Mouse (Mus musculus): ENCODE results near the gene Limk2. TPM values are rescaled to one million over a fixed set of nuclear protein-coding genes. Genes with fewer than 3 reads are reported as not detected.
A peak's percentile ranks its signal among the peaks of the same experiment; 100 is the strongest.

Gene Limk2
- polyA plus RNA-seq, 1 experiment from 2014 or later: 138 TPM

GRCm38 (mm10) chr11:3297871-3298812 is 110.8 kb downstream of the Limk2 start:
- peaks cover 47% of the 10 kb centered on the region for H3K4me1 ChIP-seq (replicated peaks)
- WGBS: 85% methylated on average over 10 of the region's 10 CpGs
- H3K9ac ChIP-seq: peak overlapping the region; percentile 19; the same call in 1 of the 2 replicates
- H3K4me2 ChIP-seq: no peak overlapping the region
- H3K27me3 ChIP-seq: no peaks in the 10 kb centered on the region
- ATAC-seq (ENCODE audit: low FRiP score): no peak
- H3K9me3 ChIP-seq: no peaks in the 10 kb centered on the region
- peaks cover 97% of the 10 kb centered on the region for H3K36me3 ChIP-seq
- no peak overlapping the region for H3K4me3 ChIP-seq
- H3K27ac ChIP-seq: no peak overlapping the region

GRCm38 (mm10) chr11:3296056-3296455 is 112.9 kb downstream of the Limk2 start:
- WGBS: 70% methylated on average over 5 of the region's 5 CpGs
- Histone ChIP-seq H3K9ac (peak overlapping the region; percentile 65), H3K4me3 (no peak overlapping the region), H3K4me2 (peak overlapping the region; percentile 29; the same call in 1 of the 2 replicates), H3K27me3 (no peaks in the 10 kb centered on the region), H3K27ac (no peak overlapping the region), H3K36me3 (peaks cover 76% of the 10 kb centered on the region), H3K4me1 (replicated peaks) (peaks cover 57% of the 10 kb centered on the region), H3K9me3 (no peaks in the 10 kb centered on the region)
- ATAC-seq (ENCODE audit: low FRiP score): no peak

GRCm38 (mm10) chr11:3294641-3295040 is 114.3 kb downstream of the Limk2 start:
- H3K36me3 ChIP-seq: peaks cover 63% of the 10 kb centered on the region
- H3K9me3 ChIP-seq: no peaks in the 10 kb centered on the region
- H3K4me3 ChIP-seq: peak overlapping the region; percentile 82
- H3K9ac ChIP-seq: peak overlapping the region; percentile 96
- H3K27me3 ChIP-seq: no peaks in the 10 kb centered on the region
- peak overlapping the region; percentile 100 for H3K4me2 ChIP-seq
- 87% methylated on average over 2 of the region's 2 CpGs for WGBS
- 0 out of 2 replicates have a peak overlapping the region, but pooled peaks have one; percentile 100 for H3K27ac ChIP-seq
- peaks cover 59% of the 10 kb centered on the region for H3K4me1 ChIP-seq (replicated peaks)
- no peak for ATAC-seq (ENCODE audit: low FRiP score)

Other genes starting within 250 kb of the Limk2 start
- gene Sfi1, start 215.7 kb downstream of the Limk2 start, polyA plus RNA-seq (2015; fragmentation: Nextera tagmentation; extraction: Ambion mirVana): 13.5 and 16.2 TPM in 2 replicates
- gene Eif4enif1, start 206.8 kb downstream of the Limk2 start, polyA plus RNA-seq (2015; fragmentation: Nextera tagmentation; extraction: Ambion mirVana): 50.4 and 52.4 TPM in 2 replicates
- gene Drg1, start 142.8 kb downstream of the Limk2 start, polyA plus RNA-seq (2015; fragmentation: Nextera tagmentation; extraction: Ambion mirVana): 235 and 243 TPM in 2 replicates
- 69.6 TPM in 2 replicates for gene Patz1, start 120.3 kb downstream of the Limk2 start, polyA plus RNA-seq (2015; fragmentation: Nextera tagmentation; extraction: Ambion mirVana)
- gene Pik3ip1, start 78.8 kb downstream of the Limk2 start, polyA plus RNA-seq (2015; fragmentation: Nextera tagmentation; extraction: Ambion mirVana): 25.4 and 25.5 TPM in 2 replicates
- 42.9 and 43.7 TPM in 2 replicates for gene Rnf185, start 43.2 kb upstream of the Limk2 start, polyA plus RNA-seq (2015; fragmentation: Nextera tagmentation; extraction: Ambion mirVana)
- 0.61 and 0.62 TPM in 2 replicates for gene Pla2g3, start 79.1 kb upstream of the Limk2 start, polyA plus RNA-seq (2015; fragmentation: Nextera tagmentation; extraction: Ambion mirVana)
- 3.3 and 4.1 TPM in 2 replicates for gene Inpp5j, start 95.6 kb upstream of the Limk2 start, polyA plus RNA-seq (2015; fragmentation: Nextera tagmentation; extraction: Ambion mirVana)
- gene Selenom, start 105.5 kb upstream of the Limk2 start, polyA plus RNA-seq (2015; fragmentation: Nextera tagmentation; extraction: Ambion mirVana): 55.8 and 58.4 TPM in 2 replicates
- 16.7 and 17.7 TPM in 2 replicates for gene Smtn, start 131.4 kb upstream of the Limk2 start, polyA plus RNA-seq (2015; fragmentation: Nextera tagmentation; extraction: Ambion mirVana)
- gene Morc2a, start 240.0 kb upstream of the Limk2 start, polyA plus RNA-seq (2015; fragmentation: Nextera tagmentation; extraction: Ambion mirVana): 38.7 and 39.3 TPM in 2 replicates